Mouse (Mus musculus) olfactory bulb, adult 2 months (tissue): ENCODE results near the gene Phldb3. TPM values are rescaled to one million over a fixed set of nuclear protein-coding genes. Genes with fewer than 3 reads are reported as not detected.
A peak's percentile ranks its signal among the peaks of the same experiment; 100 is the strongest.
"Not testable (repeated sequence)": the region's sequence is repeated elsewhere in the genome, so short reads cannot be mapped to it uniquely, and the experiment has no call there.

Experiments
- H3K27ac ChIP-seq: fragments of 200-500 bp; 2 replicates; pipeline ENCODE4 v1.5.1; 2012; ENCODE audit warnings: low read depth, low read length; ENCODE audit not compliant: insufficient read depth
- H3K4me1 ChIP-seq: fragments of 200-500 bp; 2 replicates; pipeline ENCODE4 v1.6.1; 2012; ENCODE audit warnings: low read length; ENCODE audit not compliant: control insufficient read depth, insufficient read depth
- H3K4me3 ChIP-seq: fragments of 200-500 bp; 2 replicates; pipeline ENCODE4 v1.5.1; 2012; ENCODE audit warnings: mild to moderate bottlenecking, low read depth, low read length, moderate library complexity; ENCODE audit not compliant: insufficient read depth
- CTCF ChIP-seq: fragments of 200-500 bp; IDR thresholded peaks from 2 replicates; pipeline ENCODE4 v1.5.1; 2012; ENCODE audit warnings: low read depth, mild to moderate bottlenecking, low read length, moderate library complexity; ENCODE audit not compliant: insufficient read depth
- POLR2A ChIP-seq: fragments of 200-500 bp; IDR thresholded peaks from 2 replicates; pipeline ENCODE4 v1.6.1; 2012; ENCODE audit warnings: mild to moderate bottlenecking, low read depth, low read length, moderate library complexity; ENCODE audit not compliant: insufficient read depth
- WGBS: fragments of 180-500 bp; shearing (Covaris S2); methylation state at CpG from one replicate; pipeline ENCODE4 v1.1.7; 2018; 5-methylcytosine and 5-hydroxymethylcytosine counted together
- polyA plus RNA-seq: library from polyadenylated mRNA; stranded (reverse); fragments of >200 nt; gene quantifications from 2 replicates; pipeline ENCODE4 v1.2.4, GENCODE M21; 2012; ENCODE audit warnings: low replicate concordance; ENCODE audit not compliant: missing spikeins, insufficient read depth, insufficient read length

Gene Phldb3
- polyA plus RNA-seq, 1 experiment, result not detected

GRCm38 (mm10) chr7:24605561-24605960, 5.0 kb upstream of the Phldb3 start:
- H3K27ac ChIP-seq, result no peak overlapping the region
- WGBS, result 47% methylated on average over 7 of the region's 7 CpGs
- no peak overlapping the region for H3K4me3 ChIP-seq
- TF ChIP-seq POLR2A (no peak), CTCF (no peak)
- peaks cover 2% of the 10 kb centered on the region for H3K4me1 ChIP-seq

GRCm38 (mm10) chr7:24606046-24606445, 4.5 kb upstream of the Phldb3 start:
- 79% methylated on average over 7 of the region's 7 CpGs for WGBS
- TF ChIP-seq CTCF (no peak), POLR2A (no peak)
- Histone ChIP-seq H3K27ac (no peak overlapping the region), H3K4me1 (peaks cover 6% of the 10 kb centered on the region), H3K4me3 (no peak overlapping the region)

GRCm38 (mm10) chr7:24608017-24608416, 2.5 kb upstream of the Phldb3 start:
- WGBS, result 72% methylated on average over 6 of the region's 6 CpGs
- Histone ChIP-seq H3K4me3 (no peak overlapping the region), H3K27ac (no peak overlapping the region), H3K4me1 (peaks cover 19% of the 10 kb centered on the region)
- TF ChIP-seq POLR2A (no peak), CTCF (no peak)

GRCm38 (mm10) chr7:24608561-24608960, 2.0 kb upstream of the Phldb3 start:
- Histone ChIP-seq H3K4me1 (peaks cover 19% of the 10 kb centered on the region), H3K4me3 (no peak overlapping the region), H3K27ac (no peak overlapping the region)
- WGBS, result 88% methylated on average over 8 of the region's 8 CpGs
- TF ChIP-seq CTCF, result no peak

GRCm38 (mm10) chr7:24610879-24611494, 424 bp downstream of the Phldb3 start:
- TF ChIP-seq CTCF (no peak), POLR2A (no peak)
- Histone ChIP-seq H3K4me3 (peak overlapping the region; percentile 9; the same call in 1 of the 2 replicates), H3K27ac (no peak overlapping the region), H3K4me1 (peaks cover 19% of the 10 kb centered on the region)
- WGBS, result 1% methylated on average over 36 of the region's 36 CpGs

- H3K4me3 ChIP-seq, result no peak overlapping the region
- WGBS, result 23% methylated on average over 7 of the region's 7 CpGs
- TF ChIP-seq POLR2A (no peak), CTCF (no peak)
- peaks cover 19% of the 10 kb centered on the region for H3K4me1 ChIP-seq
- H3K27ac ChIP-seq, result no peak overlapping the region
Observed at GRCm38 (mm10) chr7:24611709-24612108, 1.1 kb downstream of the Phldb3 start.

GRCm38 (mm10) chr7:24612308-24612910, 1.8 kb downstream of the Phldb3 start:
- no peak overlapping the region for H3K27ac ChIP-seq
- TF ChIP-seq POLR2A (no peak), CTCF (no peak)
- 11% methylated on average over 27 of the region's 27 CpGs for WGBS
- no peak overlapping the region for H3K4me3 ChIP-seq
- peaks cover 19% of the 10 kb centered on the region for H3K4me1 ChIP-seq

GRCm38 (mm10) chr7:24614816-24615215, 4.3 kb downstream of the Phldb3 start:
- H3K4me1 ChIP-seq, result peaks cover 19% of the 10 kb centered on the region
- no peak overlapping the region for H3K27ac ChIP-seq
- TF ChIP-seq POLR2A, result no peak
- TF ChIP-seq CTCF, result no peak
- 91% methylated on average over 13 of the region's 13 CpGs for WGBS
- no peak overlapping the region for H3K4me3 ChIP-seq

- 83% methylated on average over 8 of the region's 8 CpGs for WGBS
- TF ChIP-seq CTCF (no peak), POLR2A (no peak)
- H3K4me1 ChIP-seq, result peaks cover 1% of the 10 kb centered on the region; the same call in 1 of the 2 replicates
- no peak overlapping the region for H3K4me3 ChIP-seq
- no peak overlapping the region for H3K27ac ChIP-seq
Observed at GRCm38 (mm10) chr7:24617763-24618162, 7.2 kb downstream of the Phldb3 start.

GRCm38 (mm10) chr7:24618374-24618773, 7.8 kb downstream of the Phldb3 start:
- not testable (repeated sequence) for H3K4me3 ChIP-seq, H3K27ac ChIP-seq, H3K4me1 ChIP-seq
- whole genome bisulfite sequencing, result 87% methylated on average over 8 of the region's 8 CpGs
